Mouse (Mus musculus) hindbrain, embryonic 12.5 days (tissue): ENCODE data around the gene Dnaja4. TPM values are rescaled to one million over a fixed set of nuclear protein-coding genes. Genes with fewer than 3 reads are reported as not detected.

ENCODE experiments used
- ATAC-seq: fragments of 200-750 bp; cut with Nextera tagmentation; 2 replicates; pipeline ENCODE4 v1.8.0; 2017; ENCODE audit warnings: moderate TSS enrichment; ENCODE audit not compliant: low FRiP score
- H3K27ac ChIP-seq: fragments of 300-500 bp; sonication (generic); 2 replicates; pipeline ENCODE4 v1.5.1; 2016; ENCODE audit warnings: mild to moderate bottlenecking
- H3K27me3 ChIP-seq: fragments of 300-500 bp; sonication (generic); 2 replicates; pipeline ENCODE4 v1.6.1; 2016; ENCODE audit warnings: mild to moderate bottlenecking
- H3K36me3 ChIP-seq: fragments of 300-500 bp; sonication (generic); 2 replicates; pipeline ENCODE4 v1.6.1; 2016; ENCODE audit warnings: mild to moderate bottlenecking
- H3K4me1 ChIP-seq: fragments of 300-500 bp; sonication (generic); 2 replicates; pipeline ENCODE4 v1.6.1; 2016
- H3K4me2 ChIP-seq: fragments of 300-500 bp; sonication (generic); replicated peaks from 2 replicates; pipeline ENCODE4 v1.6.1; 2016; ENCODE audit warnings: mild to moderate bottlenecking
- H3K4me3 ChIP-seq: fragments of 300-500 bp; sonication (generic); 2 replicates; pipeline ENCODE4 v1.5.1; 2016; ENCODE audit warnings: mild to moderate bottlenecking
- H3K9ac ChIP-seq: fragments of 300-500 bp; sonication (generic); 2 replicates; pipeline ENCODE4 v1.6.1; 2016; ENCODE audit warnings: mild to moderate bottlenecking, moderate library complexity
- H3K9me3 ChIP-seq: fragments of 300-500 bp; sonication (generic); replicated peaks from 2 replicates; pipeline ENCODE4 v1.6.1; 2016; ENCODE audit warnings: mild to moderate bottlenecking
- WGBS: fragments of 180-500 bp; shearing (Covaris S2); methylation state at CpG from one replicate; pipeline ENCODE4 v1.1.7; 2016; 5-methylcytosine and 5-hydroxymethylcytosine counted together
- polyA plus RNA-seq: library from polyadenylated mRNA; unstranded; fragments of >200 nt; fragmentation: Nextera tagmentation; extraction: Ambion mirVana; gene quantifications from 2 replicates; pipeline ENCODE4 v1.2.1, GENCODE M21; 2016

Gene Dnaja4
- polyA plus RNA-seq, 1 experiment from 2014 or later = 7.1 TPM

DNA sequence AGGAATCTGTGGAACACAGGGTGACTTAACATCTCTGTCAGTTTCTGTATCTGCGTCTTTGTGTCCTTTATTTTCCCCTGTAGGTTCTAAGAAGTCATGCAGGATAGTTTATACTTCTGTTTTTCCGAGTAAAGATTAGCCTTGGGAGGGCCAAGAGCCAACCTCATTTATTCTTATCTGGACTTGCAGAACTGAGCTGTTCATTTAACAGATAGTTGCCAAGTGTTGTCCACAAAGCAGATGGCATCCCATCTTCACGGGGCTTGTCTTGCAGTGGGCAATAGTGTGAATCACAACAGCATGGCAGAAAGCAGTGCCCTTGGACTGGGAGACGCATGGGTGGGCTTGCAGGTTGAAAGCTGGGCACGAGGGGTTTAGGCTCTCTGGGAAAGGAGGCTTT, 5.7 kb downstream of the Dnaja4 start:
- no peak overlapping the region for H3K9ac ChIP-seq
- no peak overlapping the region for H3K4me3 ChIP-seq
- peaks cover 12% of the 10 kb centered on the region for H3K4me1 ChIP-seq
- H3K9me3 ChIP-seq = no peaks in the 10 kb centered on the region
- 84% methylated on average over 5 of the region's 5 CpGs for WGBS
- no peak overlapping the region for H3K27ac ChIP-seq
- no peak for ATAC-seq
- H3K36me3 ChIP-seq = no peaks in the 10 kb centered on the region
- peaks cover 19% of the 10 kb centered on the region for H3K27me3 ChIP-seq
- no peak overlapping the region for H3K4me2 ChIP-seq

GRCm38 (mm10) chr9:54705561-54705960, 6.9 kb downstream of the Dnaja4 start:
- no peak overlapping the region for H3K4me3 ChIP-seq
- H3K9me3 ChIP-seq = no peaks in the 10 kb centered on the region
- H3K27ac ChIP-seq = no peak overlapping the region
- H3K27me3 ChIP-seq = peaks cover 9% of the 10 kb centered on the region
- H3K9ac ChIP-seq = no peak overlapping the region
- H3K4me2 ChIP-seq = no peak overlapping the region
- ATAC-seq = no peak
- WGBS = 64% methylated on average over 1 of the region's 1 CpGs
- peaks cover 7% of the 10 kb centered on the region; the same call in 1 of the 2 replicates for H3K4me1 ChIP-seq
- no peaks in the 10 kb centered on the region for H3K36me3 ChIP-seq

- Histone ChIP-seq H3K4me3 (no peak overlapping the region), H3K4me2 (no peak overlapping the region), H3K27ac (no peak overlapping the region), H3K9me3 (no peaks in the 10 kb centered on the region), H3K27me3 (no peaks in the 10 kb centered on the region), H3K9ac (no peak overlapping the region), H3K4me1 (0 out of 2 replicates have a peak, but pooled peaks cover 5% of the 10 kb centered on the region), H3K36me3 (peaks cover 12% of the 10 kb centered on the region)
- 63% methylated on average over 8 of the region's 8 CpGs for WGBS
- ATAC-seq = no peak
Observed at GRCm38 (mm10) chr9:54707288-54707999, 8.8 kb downstream of the Dnaja4 start.

DNA sequence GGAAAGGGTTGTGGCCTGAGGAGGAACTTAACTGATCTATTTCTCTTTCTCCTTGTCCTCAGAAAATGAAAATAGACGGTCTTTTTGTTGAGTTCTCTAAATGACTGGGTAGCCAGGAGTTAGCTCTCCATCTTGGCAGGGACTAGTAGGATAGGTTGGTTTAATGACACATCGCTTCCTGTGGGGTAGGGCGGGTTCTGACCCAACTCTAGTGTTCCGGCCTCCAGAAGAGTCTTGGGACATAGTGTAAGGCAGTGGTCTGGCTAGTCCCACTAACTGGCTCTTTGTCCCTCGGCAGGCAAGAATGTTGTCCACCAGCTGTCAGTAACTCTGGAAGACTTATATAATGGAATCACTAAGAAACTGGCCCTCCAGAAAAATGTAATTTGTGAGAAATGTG, 9.4 kb downstream of the Dnaja4 start:
- no peak for ATAC-seq
- H3K4me3 ChIP-seq = no peak overlapping the region
- H3K4me1 ChIP-seq = 0 out of 2 replicates have a peak, but pooled peaks cover 5% of the 10 kb centered on the region
- no peak overlapping the region for H3K27ac ChIP-seq
- H3K9me3 ChIP-seq = no peaks in the 10 kb centered on the region
- H3K4me2 ChIP-seq = no peak overlapping the region
- WGBS = 84% methylated on average over 5 of the region's 5 CpGs
- no peaks in the 10 kb centered on the region for H3K27me3 ChIP-seq
- peaks cover 15% of the 10 kb centered on the region for H3K36me3 ChIP-seq
- H3K9ac ChIP-seq = no peak overlapping the region

GRCm38 (mm10) chr9:54715776-54716175, 17.1 kb downstream of the Dnaja4 start:
- no peak overlapping the region for H3K4me3 ChIP-seq
- H3K27me3 ChIP-seq = no peaks in the 10 kb centered on the region
- H3K9ac ChIP-seq = no peak overlapping the region
- no peak overlapping the region for H3K27ac ChIP-seq
- ATAC-seq = no peak
- H3K4me2 ChIP-seq = no peak overlapping the region
- peaks cover 77% of the 10 kb centered on the region for H3K36me3 ChIP-seq
- WGBS = 90% methylated on average over 3 of the region's 3 CpGs
- H3K9me3 ChIP-seq = no peaks in the 10 kb centered on the region
- H3K4me1 ChIP-seq = no peaks in the 10 kb centered on the region

GRCm38 (mm10) chr9:54717527-54717926, 18.9 kb downstream of the Dnaja4 start:
- Histone ChIP-seq H3K4me3 (no peak overlapping the region), H3K27ac (no peak overlapping the region), H3K4me2 (no peak overlapping the region), H3K27me3 (no peaks in the 10 kb centered on the region), H3K4me1 (no peaks in the 10 kb centered on the region), H3K36me3 (peaks cover 77% of the 10 kb centered on the region), H3K9ac (no peak overlapping the region), H3K9me3 (no peaks in the 10 kb centered on the region)
- no peak for ATAC-seq
- 91% methylated on average over 3 of the region's 3 CpGs for WGBS

DNA sequence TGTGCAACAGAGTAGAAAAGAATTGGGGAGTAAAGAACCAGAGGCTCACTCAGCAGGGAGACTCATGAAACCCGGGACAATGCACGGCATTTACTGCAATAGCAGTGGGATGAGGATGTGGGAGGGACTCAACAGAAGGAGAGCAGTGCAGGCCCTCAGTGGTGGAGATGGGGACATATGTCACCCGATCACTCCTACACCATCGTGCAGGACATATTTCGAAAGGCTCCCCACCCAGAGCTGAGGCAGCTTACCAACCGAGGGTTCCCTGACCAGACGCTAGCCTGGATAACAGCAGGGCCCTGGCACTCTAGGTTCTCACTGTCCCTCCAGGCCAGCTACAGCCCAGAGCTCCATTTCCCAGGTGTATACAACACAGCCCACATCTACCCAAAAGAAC, 23.5 kb downstream of the Dnaja4 start:
- Histone ChIP-seq H3K4me2 (no peak overlapping the region), H3K27me3 (no peaks in the 10 kb centered on the region), H3K4me1 (no peaks in the 10 kb centered on the region), H3K9me3 (no peaks in the 10 kb centered on the region), H3K9ac (no peak overlapping the region), H3K36me3 (peaks cover 80% of the 10 kb centered on the region), H3K27ac (no peak overlapping the region), H3K4me3 (no peak overlapping the region)
- ATAC-seq = no peak
- WGBS = 91% methylated on average over 7 of the region's 7 CpGs

- Histone ChIP-seq H3K27me3 (no peaks in the 10 kb centered on the region), H3K27ac (no peak overlapping the region), H3K9ac (no peak overlapping the region), H3K4me3 (no peak overlapping the region), H3K36me3 (peaks cover 81% of the 10 kb centered on the region), H3K9me3 (no peaks in the 10 kb centered on the region), H3K4me2 (no peak overlapping the region), H3K4me1 (no peaks in the 10 kb centered on the region)
- WGBS = 92% methylated on average over 4 of the region's 4 CpGs
- ATAC-seq = no peak
Observed at GRCm38 (mm10) chr9:54722596-54722995, 23.9 kb downstream of the Dnaja4 start.

GRCm38 (mm10) chr9:54726315-54726714, 27.6 kb downstream of the Dnaja4 start:
- H3K4me3 ChIP-seq = no peak overlapping the region
- WGBS = 89% methylated on average over 5 of the region's 5 CpGs
- no peaks in the 10 kb centered on the region for H3K9me3 ChIP-seq
- no peak overlapping the region for H3K4me2 ChIP-seq
- H3K4me1 ChIP-seq = no peaks in the 10 kb centered on the region
- H3K9ac ChIP-seq = no peak overlapping the region
- H3K36me3 ChIP-seq = peaks cover 66% of the 10 kb centered on the region
- H3K27ac ChIP-seq = no peak overlapping the region
- no peak for ATAC-seq
- H3K27me3 ChIP-seq = no peaks in the 10 kb centered on the region

DNA sequence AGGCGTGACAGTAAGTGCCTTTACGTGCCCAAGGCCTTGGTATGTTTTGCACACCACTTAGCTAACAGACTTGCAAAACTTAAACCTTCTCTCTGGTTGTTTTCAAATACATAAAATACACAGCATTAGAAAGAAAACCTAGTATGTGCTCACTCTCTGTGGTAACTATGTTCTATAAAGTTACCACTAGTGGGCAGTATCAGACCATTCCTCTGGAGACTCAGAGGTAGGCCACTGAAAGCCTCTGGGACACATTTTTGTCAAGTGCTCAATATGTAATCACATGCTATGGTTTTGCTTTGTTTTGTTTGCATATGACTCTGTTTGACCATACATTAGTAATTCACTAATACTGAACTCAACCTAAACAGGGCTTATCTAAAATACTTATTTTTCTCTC, 33.4 kb downstream of the Dnaja4 start:
- Histone ChIP-seq H3K4me2 (no peak overlapping the region), H3K36me3 (peaks cover 14% of the 10 kb centered on the region), H3K9ac (no peak overlapping the region), H3K27me3 (no peaks in the 10 kb centered on the region), H3K9me3 (no peaks in the 10 kb centered on the region), H3K27ac (no peak overlapping the region), H3K4me1 (peaks cover 18% of the 10 kb centered on the region), H3K4me3 (no peak overlapping the region)
- no peak for ATAC-seq
- WGBS = 89% methylated on average over 2 of the region's 2 CpGs

DNA sequence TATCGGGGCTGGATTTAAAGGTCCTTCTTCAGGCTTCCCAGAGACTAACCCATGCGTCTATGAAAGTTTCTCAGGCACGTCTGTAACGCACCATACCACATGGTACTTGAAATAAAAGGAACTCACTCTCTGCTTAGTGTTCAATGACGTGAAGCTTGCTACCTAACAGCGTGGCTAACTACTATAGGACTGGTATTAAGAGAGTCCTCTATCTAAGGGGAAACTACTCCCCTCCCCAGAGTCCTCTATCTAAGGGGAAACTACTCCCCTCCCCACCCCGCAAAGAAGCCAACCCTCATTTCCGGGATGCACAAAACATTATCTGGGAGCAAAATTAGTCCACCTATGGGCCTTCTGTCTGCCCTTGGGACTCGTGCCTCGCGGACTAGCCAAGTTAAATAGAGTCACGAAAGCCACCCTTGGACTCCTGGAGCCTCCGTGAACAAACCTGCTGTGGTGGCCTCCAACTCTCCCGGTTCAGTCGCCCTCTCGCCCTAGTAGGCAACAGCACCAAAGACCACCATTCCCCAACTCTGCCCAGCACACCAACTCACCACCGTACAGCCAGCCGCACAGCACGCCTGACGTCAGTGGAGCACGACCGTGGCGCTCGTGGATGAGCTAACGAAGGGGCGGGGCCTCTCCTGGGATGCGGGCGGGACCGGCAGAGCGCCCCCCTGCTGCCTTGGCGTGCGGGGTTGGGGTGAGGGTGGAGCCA, 35.4 kb downstream of the Dnaja4 start, which contains the start of gene Wdr61:
Gene Wdr61 (minus strand): TSS at position 599 of the 718 bp plus-strand sequence.
- H3K27me3 ChIP-seq = no peaks in the 10 kb centered on the region
- H3K27ac ChIP-seq = peak within 1 kb of the TSS; percentile 26; the same call in 1 of the 2 replicates
- 2% methylated on average over 32 of the region's 32 CpGs for WGBS
- H3K9ac ChIP-seq = peak within 1 kb of the TSS; percentile 73
- H3K4me3 ChIP-seq = peak within 1 kb of the TSS; percentile 74
- ATAC-seq = peak; percentile 92
- H3K36me3 ChIP-seq = no peaks in the 10 kb centered on the region; the same call in 1 of the 2 replicates
- H3K4me1 ChIP-seq = peaks cover 26% of the 10 kb centered on the region
- H3K9me3 ChIP-seq = no peaks in the 10 kb centered on the region
- H3K4me2 ChIP-seq = peak within 1 kb of the TSS; percentile 78

DNA sequence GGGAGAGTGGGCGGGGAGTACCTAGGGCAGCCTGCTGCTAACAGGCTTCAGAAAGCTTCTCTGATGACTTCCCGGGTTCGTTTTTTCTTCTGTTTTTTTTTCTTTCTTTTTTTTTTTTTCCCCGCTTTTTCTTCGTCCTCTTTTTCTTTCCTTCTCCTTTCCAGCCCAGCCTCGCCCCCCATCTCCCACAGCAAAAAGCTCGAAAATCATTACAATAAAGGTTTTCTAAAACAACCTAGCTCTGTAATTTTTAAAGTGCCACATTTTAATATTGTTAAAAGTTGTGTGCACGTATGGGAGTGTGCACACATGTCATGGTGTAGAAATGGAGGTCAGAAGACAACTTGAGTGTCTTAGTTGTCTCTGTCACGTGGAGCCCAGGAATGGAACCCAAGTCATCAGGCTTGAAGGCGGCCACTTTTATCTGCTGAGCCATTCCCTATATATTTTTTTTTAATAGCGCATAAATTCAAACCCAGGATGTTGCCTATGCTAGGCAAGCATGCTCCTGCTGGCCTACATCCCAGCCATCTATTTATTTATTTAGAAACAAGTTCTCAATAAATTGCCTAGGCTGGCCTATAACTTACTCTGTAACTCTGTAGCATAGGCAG, 36.1 kb downstream of the Dnaja4 start:
- Histone ChIP-seq H3K9ac (peak overlapping the region; percentile 73; the same call in 1 of the 2 replicates), H3K27ac (peak overlapping the region; percentile 26; the same call in 1 of the 2 replicates), H3K36me3 (no peaks in the 10 kb centered on the region), H3K9me3 (no peaks in the 10 kb centered on the region), H3K27me3 (0 out of 2 replicates have a peak, but pooled peaks cover 3% of the 10 kb centered on the region), H3K4me2 (peak overlapping the region; percentile 78), H3K4me3 (peak overlapping the region; percentile 74), H3K4me1 (peaks cover 26% of the 10 kb centered on the region)
- WGBS = 24% methylated on average over 11 of the region's 11 CpGs
- no peak for ATAC-seq
